Mouse (Mus musculus) T-helper 1 cell (primary cell): ENCODE data around the gene Traf2.

Experiments used
- in situ Hi-C: fragments of 300-600 bp; cut with MboI, MseI; formaldehyde crosslinking; loops from one replicate; pipeline ENCODE4 v1.15.1; 2025; ENCODE audit warnings: high pct_unique_total_duplicates

The Traf2 gene

DNA sequence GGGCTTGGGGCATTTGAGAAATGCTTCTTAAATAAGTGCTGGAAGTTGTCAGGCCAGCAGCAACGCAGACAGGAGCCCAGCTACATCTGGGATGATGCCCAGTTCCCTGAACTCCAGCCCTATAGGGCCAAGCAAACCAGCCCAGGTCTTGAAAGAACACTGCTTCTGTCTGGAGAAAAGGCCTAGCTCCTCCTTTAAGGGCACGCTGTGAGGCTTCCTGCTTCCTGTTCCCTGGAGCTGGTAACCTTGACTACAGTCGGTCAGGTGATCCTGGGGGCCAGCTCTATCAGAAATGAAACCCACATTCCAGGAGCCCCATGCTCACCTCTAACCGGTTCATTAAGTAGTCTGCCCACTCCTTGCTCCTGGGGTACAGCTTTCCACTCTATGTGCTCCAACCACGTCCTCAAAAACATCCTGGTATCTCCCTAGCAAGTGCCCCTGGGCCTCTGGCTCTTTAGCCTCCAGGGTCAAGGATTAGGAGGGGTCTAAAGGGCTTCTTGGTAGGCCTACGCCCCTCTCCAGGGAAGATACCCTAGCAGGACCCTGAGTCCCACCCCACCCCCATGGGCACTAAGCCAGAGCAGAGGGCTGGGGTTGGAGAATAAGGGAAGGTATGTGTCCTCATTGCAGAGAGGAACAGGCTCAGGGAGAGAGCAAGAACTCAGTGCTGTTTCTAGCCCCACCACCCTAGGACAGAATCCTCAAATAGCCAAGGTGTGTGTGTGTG is 48.7 kb downstream of the Traf2 start:
- in situ Hi-C loops, result no loop called here

- in situ Hi-C loops, result no loop called here
These were observed 50.3 kb downstream of the Traf2 start for GRCm38 (mm10) chr2:25496462-25496861.

DNA sequence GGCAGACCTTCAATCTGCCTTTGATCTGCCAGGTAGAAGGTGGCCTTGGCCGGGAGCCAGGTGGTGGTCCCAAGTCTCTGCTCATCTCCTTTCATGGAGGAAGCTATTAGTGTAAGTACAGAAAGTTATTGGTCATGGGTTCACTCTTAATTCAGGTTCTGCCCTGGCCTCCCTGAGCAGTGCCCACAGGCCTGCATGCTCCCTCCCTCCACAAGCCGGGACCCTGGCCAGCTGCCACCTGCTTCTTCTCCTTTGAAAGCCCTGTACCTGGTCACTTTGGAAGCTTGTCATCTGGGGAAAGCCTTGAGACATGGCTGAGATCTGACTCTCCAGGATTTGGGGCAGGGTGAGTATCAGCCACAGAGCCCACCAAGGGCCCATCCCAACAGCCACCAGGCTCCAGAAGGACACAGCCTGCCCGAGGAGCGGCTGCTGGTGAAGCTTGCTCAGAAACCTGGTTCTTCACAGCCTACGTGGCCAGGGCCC is 53.2 kb downstream of the Traf2 start, which contains the start of gene Lcn12:
Gene Lcn12 (minus strand): TSS at position 436 of the 486 bp plus-strand sequence.
- in situ Hi-C loops, result no loop called here

DNA sequence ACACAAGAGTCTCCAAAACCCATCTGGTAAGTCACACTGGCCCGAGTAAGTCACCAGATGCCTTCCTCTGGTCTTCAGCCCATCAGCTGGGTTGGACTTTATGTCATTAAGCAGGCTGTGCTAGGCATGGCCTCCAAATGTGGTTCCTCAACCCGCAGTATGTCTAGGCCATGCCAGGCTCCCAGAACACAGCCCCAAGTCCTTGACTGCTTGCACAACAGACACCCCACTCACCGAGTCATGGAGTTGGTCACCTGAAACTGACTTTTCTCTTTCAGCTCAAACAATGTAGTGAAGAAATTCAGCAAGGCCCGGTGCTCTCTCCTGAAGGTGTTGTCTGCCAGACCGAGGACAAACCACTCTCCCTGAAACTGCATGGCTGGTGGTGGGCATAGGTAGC is 53.8 kb downstream of the Traf2 start:
- in situ Hi-C loops, result no loop called here

- in situ Hi-C loops, result no loop called here
These were observed 58.1 kb downstream of the Traf2 start for GRCm38 (mm10) chr2:25488671-25489068.

GRCm38 (mm10) chr2:25487965-25488670 is 58.6 kb downstream of the Traf2 start:
- in situ Hi-C loops, result no loop called here

DNA sequence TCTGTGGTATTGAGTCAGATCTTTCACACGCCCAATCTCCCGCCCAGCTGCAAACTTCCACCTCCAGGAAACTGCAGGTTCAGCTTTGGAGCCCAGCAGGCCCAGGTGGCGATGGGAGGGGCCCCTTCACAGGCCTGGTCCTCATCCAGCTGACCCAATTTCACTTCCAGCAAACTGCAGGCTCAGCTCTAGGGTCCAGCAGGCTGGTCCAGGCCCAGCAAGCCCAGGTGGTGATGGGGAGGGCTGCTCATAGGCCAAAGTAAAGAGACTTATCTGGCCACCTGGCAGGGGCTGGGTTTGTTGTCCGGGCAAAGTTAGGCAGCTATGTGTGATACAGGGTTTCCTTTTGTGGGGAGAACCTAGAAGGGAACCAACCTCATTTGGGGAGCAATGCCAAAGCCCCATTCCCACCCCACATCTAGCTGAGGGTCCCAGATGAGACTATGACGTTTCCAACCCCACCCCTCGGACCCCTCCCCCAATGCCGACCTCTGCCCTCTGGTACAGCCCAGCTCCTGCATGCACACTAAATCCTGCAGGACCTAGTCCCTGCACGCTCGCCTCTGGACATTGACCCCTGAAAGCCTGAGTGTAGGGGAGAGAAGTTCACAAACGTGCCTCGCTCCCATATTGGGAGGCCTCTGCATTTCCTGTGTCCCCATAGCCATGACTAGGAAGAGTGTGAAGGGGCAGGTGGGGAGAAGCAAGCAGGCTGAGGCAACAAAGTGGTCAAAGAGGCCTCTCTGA is 61.7 kb downstream of the Traf2 start:
- in situ Hi-C loops, result no loop called here

DNA sequence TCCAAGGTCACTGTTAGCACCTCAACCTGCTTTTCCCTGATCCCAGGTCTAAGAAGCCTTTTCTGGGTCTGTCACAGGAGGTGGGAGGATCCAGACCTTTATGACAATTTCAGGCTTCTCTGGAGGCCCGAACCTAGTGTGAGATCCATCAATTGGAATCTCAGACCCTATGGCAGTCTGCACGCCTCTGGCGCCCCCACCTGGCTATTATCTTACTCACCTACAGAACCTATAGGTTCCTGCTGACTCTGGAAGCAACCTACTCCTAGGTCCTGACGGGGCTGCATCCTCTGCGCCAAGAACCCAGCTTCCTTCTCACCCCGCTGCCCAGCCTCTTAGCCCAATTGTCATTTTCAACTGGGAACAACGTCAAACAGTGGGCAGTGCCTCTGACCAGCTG is 63.8 kb downstream of the Traf2 start:
- in situ Hi-C loops, result no loop called here

GRCm38 (mm10) chr2:25480541-25480940 is 66.2 kb downstream of the Traf2 start:
- in situ Hi-C loops, result no loop called here

GRCm38 (mm10) chr2:25479551-25480311 is 67.0 kb downstream of the Traf2 start:
- in situ Hi-C loops, result loop anchor here (5.0 kb wide), 1 partner anchor 47 kb away; no protein-coding TSS in a partner anchor

DNA sequence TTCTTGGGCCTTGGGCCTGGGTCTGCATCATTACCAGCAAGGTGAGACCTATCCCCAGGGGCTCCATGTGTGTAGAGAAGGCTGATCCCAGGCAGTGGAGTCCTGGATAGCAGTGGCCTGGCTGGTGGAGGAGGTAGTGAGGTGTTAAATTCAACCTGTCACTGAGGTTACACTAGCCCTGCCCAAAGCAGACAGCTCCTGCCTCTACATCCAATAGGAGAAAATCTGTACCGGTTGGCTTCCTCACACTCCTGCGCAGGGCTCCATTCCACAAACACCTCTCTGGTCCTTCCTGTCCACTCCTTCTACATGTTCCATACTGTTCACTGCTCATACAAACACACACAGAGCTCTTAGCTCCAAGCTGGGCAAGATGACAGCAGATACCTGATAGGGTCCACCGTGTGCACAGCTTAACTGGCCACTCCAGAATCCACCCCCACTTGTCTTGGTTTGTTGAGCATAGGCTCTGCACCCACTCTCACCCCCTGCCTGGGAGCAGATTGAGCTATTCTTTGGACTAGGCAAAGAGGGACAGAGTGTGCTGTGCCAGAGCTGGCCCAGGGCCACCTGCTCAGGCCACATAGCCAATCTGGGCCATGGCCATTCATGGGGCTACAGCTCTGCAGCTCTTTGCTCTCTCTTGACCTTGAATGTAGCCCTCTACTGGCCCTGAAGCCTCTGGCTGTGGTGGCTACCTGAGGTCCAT is 68.6 kb downstream of the Traf2 start:
- in situ Hi-C loops, result loop anchor here (5.0 kb wide), 1 partner anchor 46 kb away; no protein-coding TSS in a partner anchor

DNA sequence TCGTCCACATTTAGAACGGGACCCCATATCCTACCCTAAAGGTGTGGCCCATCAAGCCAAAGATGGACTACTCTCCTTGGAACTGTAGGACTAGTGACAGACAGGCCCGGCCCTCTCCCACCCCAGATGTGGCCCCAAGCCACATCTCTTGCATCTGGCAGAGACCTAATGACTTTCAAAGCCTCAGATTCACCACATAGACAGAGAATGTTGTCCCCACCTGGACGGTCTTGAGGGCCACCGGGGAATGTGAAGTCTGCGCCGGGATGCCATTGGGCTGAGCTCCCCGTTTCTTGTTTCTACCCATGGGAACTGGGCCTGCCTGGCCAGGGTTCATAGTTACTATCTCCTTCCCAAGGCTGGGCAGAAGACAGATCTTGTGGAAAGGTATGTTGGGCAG is 69.2 kb downstream of the Traf2 start:
- in situ Hi-C loops, result loop anchor here (5.0 kb wide), 1 partner anchor 45 kb away; no protein-coding TSS in a partner anchor

GRCm38 (mm10) chr2:25472550-25472949 is 74.2 kb downstream of the Traf2 start:
- in situ Hi-C loops, result no loop called here

DNA sequence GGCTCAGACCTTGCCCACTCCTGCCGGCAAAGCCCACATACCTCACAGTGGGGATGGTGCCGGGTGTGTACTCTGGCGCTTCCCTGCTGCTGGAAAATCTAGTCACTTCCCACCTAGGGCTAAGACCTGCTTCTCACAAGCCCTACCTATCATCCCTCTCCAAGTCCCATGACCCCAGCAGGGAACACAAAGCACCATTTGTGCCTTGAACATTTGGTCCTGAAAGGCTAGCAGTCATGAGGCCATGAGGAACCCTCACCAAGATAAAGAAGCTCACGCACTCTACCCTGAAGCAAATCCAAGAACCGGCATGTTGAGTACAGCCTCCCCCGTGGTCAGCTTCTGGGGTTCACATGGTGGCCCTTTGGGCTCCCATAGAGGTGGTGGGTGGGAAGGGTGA is 76.8 kb downstream of the Traf2 start, which contains the start of gene Ptgds:
Gene Ptgds (minus strand): TSS at position 78 of the 400 bp plus-strand sequence.
- in situ Hi-C loops, result no loop called here

DNA sequence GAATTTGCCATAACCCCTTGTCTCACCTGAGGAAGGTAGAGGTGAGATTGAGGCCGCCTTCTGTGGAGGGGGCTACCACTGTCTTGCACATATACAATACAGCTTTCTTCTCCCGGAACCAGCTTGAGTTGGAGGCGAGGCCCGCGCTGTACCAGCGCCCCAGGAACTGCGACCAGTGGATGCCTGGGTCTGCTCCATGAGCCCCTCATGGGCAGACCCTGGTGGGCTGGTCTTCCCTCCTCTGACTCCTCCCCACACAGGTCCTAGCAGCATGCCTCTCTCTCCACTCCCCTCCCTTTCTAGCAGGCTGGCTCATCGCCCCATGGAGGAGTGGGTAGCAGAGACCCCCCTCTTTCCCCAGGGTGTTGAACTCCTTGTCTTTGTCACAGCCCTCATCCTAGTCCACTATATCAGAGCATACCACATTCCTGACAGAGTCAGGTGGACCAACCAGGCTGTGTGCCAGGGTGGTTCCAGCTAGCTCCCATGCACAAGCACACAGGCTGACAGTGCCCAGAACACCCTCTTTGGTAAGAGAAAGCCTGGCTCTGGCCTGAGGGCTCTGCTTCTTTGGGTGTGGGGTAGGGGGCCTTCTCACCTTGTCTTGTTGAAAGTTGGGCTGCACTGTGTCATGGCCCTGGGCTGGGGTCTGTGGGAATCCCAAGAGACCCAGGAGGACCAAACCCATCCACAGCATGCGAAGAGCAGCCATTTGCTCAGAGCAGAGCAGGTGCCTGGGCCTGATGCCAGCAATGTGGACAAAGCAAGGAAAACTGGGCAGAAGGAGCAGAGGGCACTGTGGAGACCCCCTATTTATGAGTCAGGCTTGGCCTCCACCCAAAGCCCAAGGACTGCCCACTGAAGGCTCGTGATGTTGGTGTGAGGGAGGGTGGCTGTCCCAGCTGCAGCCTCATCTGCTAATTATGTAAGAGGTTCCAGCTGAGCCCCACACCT is 77.5 kb downstream of the Traf2 start:
- in situ Hi-C loops, result no loop called here
